In genomic region chr11:118840992-118841391, GRCm38 (mm10) we compare ENCODE assay signal across 30 mouse cellular contexts.
A peak's percentile ranks its signal among the peaks of the same experiment; 100 is the strongest.
DNase-seq lines count a peak whose midpoint lies in the region; ATAC-seq and TF ChIP-seq lines count a peak whose summit lies in the region.
"Had no signal": no experiment of that assay in that cellular context is flagged by ENCODE, and none has a peak within 500 bp of the region (broad histone marks: within the 10 kb centered on the region; RNA-seq: fewer than 3 reads in every experiment).

No protein-coding gene starts in this region.

- TF ChIP-seq CTCF in left cerebral cortex, adult 2 months (IDR thresholded peaks at IDR 0.05) = no peak

- no peak overlapping the region for H3K4me3 ChIP-seq in left cerebral cortex, adult 2 months
- no peak overlapping the region for H3K4me3 ChIP-seq in neural tube, embryonic 15.5 days (replicated peaks)
- H3K4me3 ChIP-seq: embryonic facial prominence, embryonic 10.5 days; embryonic facial prominence, embryonic 15.5 days; forebrain, embryonic 12.5 days; heart, embryonic 10.5 days; liver, embryonic 12.5 days; midbrain, embryonic 12.5 days had no signal

- peak; percentile 68 to 70 for DNase-seq in cerebellum, postnatal 25 days
- no peak for DNase-seq in cerebellum, postnatal 14 days
- no peak for DNase-seq in left cerebral cortex, adult 2 months (ENCODE audit: extremely low spot score in 1 of 2, low spot score in 2 of 2)
- no peak for DNase-seq in left cerebral cortex, postnatal 36 days (ENCODE audit: low spot score in 2 of 2)
- DNase-seq in layer of hippocampus, adult 9-11 months = peak; percentile 51
- DNase-seq: adrenal gland, adult 2 months; adrenal gland, postnatal 36 days; B cell, adult 2 months; forebrain, postnatal 0 days; heart, adult 11 months; heart, postnatal 36 days; kidney, adult 9 months; kidney, postnatal 10 days; left cerebral cortex, postnatal 4 days; liver, postnatal 0 days; lung, postnatal 36 days; right cerebral cortex, postnatal 4 days; thymus, adult 18-20 months; thymus, postnatal 25 days had no signal

- intact Hi-C loops in left cerebral cortex, adult 2 months (cut with DNase I) = no loop called here
- intact Hi-C loops in left cerebral cortex, postnatal 36 days (cut with DNase I) = no loop called here

- WGBS in neural tube, embryonic 15.5 days = 52% methylated on average over 5 of the region's 5 CpGs

- no peak overlapping the region for H3K9ac ChIP-seq in neural tube, embryonic 15.5 days (replicated peaks)
- H3K9ac ChIP-seq: embryonic facial prominence, embryonic 15.5 days; forebrain, embryonic 12.5 days; forebrain, postnatal 0 days; hindbrain, embryonic 14.5 days; liver, embryonic 12.5 days; liver, postnatal 0 days; midbrain, embryonic 12.5 days had no signal

- no peaks in the 10 kb centered on the region for H3K9me3 ChIP-seq in neural tube, embryonic 15.5 days (replicated peaks)
- H3K9me3 ChIP-seq: embryonic facial prominence, embryonic 10.5 days; embryonic facial prominence, embryonic 15.5 days; forebrain, embryonic 12.5 days; heart, embryonic 10.5 days; liver, embryonic 12.5 days; midbrain, embryonic 12.5 days had no signal

- no peaks in the 10 kb centered on the region for H3K36me3 ChIP-seq in neural tube, embryonic 15.5 days
- H3K36me3 ChIP-seq: embryonic facial prominence, embryonic 10.5 days; embryonic facial prominence, embryonic 15.5 days; forebrain, embryonic 12.5 days; heart, embryonic 10.5 days; liver, embryonic 12.5 days; midbrain, embryonic 12.5 days had no signal

- H3K4me1 ChIP-seq in neural tube, embryonic 15.5 days = peaks cover 64% of the 10 kb centered on the region
- H3K4me1 ChIP-seq: embryonic facial prominence, embryonic 15.5 days; liver, embryonic 12.5 days had no signal

- no peaks in the 10 kb centered on the region for H3K27me3 ChIP-seq in neural tube, embryonic 15.5 days (replicated peaks)
- H3K27me3 ChIP-seq: embryonic facial prominence, embryonic 15.5 days; forebrain, embryonic 12.5 days; liver, embryonic 12.5 days; midbrain, embryonic 12.5 days had no signal

- H3K27ac ChIP-seq in left cerebral cortex, adult 2 months = peak overlapping the region; percentile 57; the same call in 1 of the 2 replicates
- H3K27ac ChIP-seq in neural tube, embryonic 15.5 days (replicated peaks) = 0 out of 2 replicates have a peak overlapping the region, but pooled peaks have one; percentile 35
- H3K27ac ChIP-seq: embryonic facial prominence, embryonic 10.5 days; embryonic facial prominence, embryonic 15.5 days; forebrain, embryonic 12.5 days; heart, embryonic 10.5 days; liver, embryonic 12.5 days; midbrain, embryonic 12.5 days; stomach, postnatal 0 days had no signal

- no peak overlapping the region for H3K4me2 ChIP-seq in neural tube, embryonic 15.5 days
- H3K4me2 ChIP-seq: embryonic facial prominence, embryonic 15.5 days; forebrain, embryonic 12.5 days; hindbrain, embryonic 14.5 days; liver, embryonic 12.5 days; midbrain, embryonic 12.5 days had no signal

- no peak for ATAC-seq in neural tube, embryonic 15.5 days (ENCODE audit: low FRiP score)
- ATAC-seq in activated CD4-positive, CD25-positive, alpha-beta regulatory T cell, adult 4 months = no peak
- ATAC-seq: forebrain, postnatal 0 days; intestine, postnatal 0 days; liver, embryonic 12.5 days; liver, postnatal 0 days had no signal

Comparison
In these comparisons a context has a peak if more than half of its experiments do, and no peak if none do; other contexts are left out.
1. DNase-seq: peak in cerebellum, postnatal 25 days (2 of 2) and layer of hippocampus, adult 9-11 months (single experiment); none in cerebellum, postnatal 14 days (0 of 2), left cerebral cortex, adult 2 months (0 of 2) and left cerebral cortex, postnatal 36 days (0 of 2).